Mouse (Mus musculus): ENCODE measurements around the gene Zbed5. TPM values are rescaled to one million over a fixed set of nuclear protein-coding genes. Genes with fewer than 3 reads are reported as not detected.

The Zbed5 gene
- polyA plus RNA-seq, 1 experiment from 2014 or later: 2.4 TPM

DNA sequence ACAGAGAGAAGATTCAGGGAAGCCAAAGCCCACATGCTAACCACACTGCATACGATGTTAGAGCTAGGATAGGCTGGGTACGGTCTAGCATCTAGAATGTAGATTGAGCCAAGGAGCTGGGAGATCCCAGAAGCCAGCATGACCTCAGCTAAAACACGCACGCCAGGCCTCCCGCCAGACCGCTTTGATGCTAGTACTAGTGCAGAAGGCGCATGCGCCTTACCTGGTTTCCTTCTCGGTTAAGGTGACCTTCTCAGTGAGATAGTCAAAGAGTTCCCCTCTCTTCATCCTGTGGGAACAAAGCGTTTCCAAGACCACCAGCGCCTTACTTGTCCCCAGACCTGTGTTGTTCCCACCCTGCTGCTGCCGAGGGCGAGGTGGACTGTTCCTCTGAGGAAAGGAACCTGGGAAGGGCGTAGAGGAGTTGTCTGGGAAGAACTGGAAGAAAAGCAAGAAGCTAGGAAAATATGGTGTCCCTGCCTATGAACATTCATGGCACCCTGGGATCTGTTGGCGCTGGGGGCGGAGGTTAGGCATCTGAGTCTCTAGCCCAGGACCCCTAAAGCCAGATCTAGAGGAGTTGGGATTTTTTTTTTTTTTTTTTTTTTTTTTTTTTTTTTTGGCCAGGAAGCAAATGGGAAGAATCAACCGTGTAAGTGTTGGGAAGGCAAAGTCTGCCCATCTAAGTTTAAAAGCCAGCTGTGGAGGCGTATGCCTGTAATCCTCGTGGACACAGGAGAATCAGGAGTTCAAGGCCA is 26.1 kb upstream of the Zbed5 start:
- WGBS: 84% methylated on average over 19 of the region's 19 CpGs

DNA sequence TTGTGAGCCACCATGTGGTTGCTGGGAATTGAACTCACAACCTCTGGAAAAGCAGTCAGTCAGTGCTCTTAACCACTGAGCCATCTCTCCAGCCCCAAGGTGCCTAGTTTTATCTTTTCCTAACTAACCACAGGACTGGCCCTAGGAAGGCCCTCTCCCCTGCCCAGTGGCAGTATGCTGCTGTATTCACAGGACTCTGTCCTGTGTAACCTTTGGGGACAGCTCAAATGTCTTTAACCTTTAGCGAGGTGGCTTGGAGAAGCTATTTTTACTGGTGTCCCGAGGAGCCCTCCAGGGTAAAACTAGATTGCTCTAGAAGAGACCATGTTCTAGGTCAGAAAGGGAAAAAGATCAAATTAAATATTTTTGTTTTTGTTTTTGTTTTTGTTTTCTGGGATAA is 24.3 kb upstream of the Zbed5 start:
- Histone ChIP-seq H3K4me3 (ENCODE audit: low read length) (no peak overlapping the region), H3K9me3 (ENCODE audit: control insufficient read depth, low read length) (no peaks in the 10 kb centered on the region), H3K9ac (ENCODE audit: low read depth, low read length) (no peak overlapping the region), H3K36me3 (ENCODE audit: control insufficient read depth, insufficient read depth, low read length) (no peaks in the 10 kb centered on the region), H3K27me3 (replicated peaks; ENCODE audit: control insufficient read depth, insufficient read depth, low read length) (no peaks in the 10 kb centered on the region), H3K4me2 (ENCODE audit: low read depth, low read length) (no peak overlapping the region), H3K27ac (ENCODE audit: low read length) (no peak overlapping the region), H3K4me1 (ENCODE audit: control insufficient read depth, insufficient read depth, low read length) (no peaks in the 10 kb centered on the region)
- ATAC-seq: no peak
- WGBS: 82% methylated on average over 2 of the region's 2 CpGs

More for the DNA sequence above, 26.1 kb upstream of the Zbed5 start:
- ATAC-seq: no peak
- Histone ChIP-seq H3K4me3 (ENCODE audit: low read length) (no peak overlapping the region), H3K9me3 (ENCODE audit: control insufficient read depth, low read length) (no peaks in the 10 kb centered on the region), H3K4me1 (ENCODE audit: control insufficient read depth, insufficient read depth, low read length) (no peaks in the 10 kb centered on the region), H3K27ac (ENCODE audit: low read length) (no peak overlapping the region), H3K4me2 (ENCODE audit: low read depth, low read length) (no peak overlapping the region), H3K36me3 (ENCODE audit: control insufficient read depth, insufficient read depth, low read length) (no peaks in the 10 kb centered on the region), H3K9ac (ENCODE audit: low read depth, low read length) (no peak overlapping the region), H3K27me3 (replicated peaks; ENCODE audit: control insufficient read depth, insufficient read depth, low read length) (no peaks in the 10 kb centered on the region)

DNA sequence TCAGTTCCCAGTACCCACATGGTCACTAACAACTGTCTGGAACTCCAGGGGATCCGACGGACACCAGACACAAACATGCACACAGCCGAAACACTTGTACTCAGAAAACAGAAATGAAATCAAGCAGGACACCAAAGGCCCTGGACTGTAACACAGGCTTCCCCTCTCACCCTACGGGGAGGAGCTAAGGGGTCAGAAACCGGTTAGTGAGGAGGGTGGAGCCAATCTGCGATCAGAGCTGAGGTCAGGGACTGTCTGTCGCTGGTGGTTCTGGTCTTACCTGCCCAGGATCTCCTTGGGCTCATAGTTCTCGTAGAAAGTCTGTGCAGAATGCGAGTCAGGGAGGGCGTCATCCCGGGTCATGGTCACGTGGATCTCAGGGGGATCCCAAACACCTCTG is 21.6 kb upstream of the Zbed5 start:
- H3K27ac ChIP-seq (ENCODE audit: low read length): no peak overlapping the region
- ATAC-seq: no peak
- no peak overlapping the region for H3K4me3 ChIP-seq (ENCODE audit: low read length)
- H3K36me3 ChIP-seq (ENCODE audit: control insufficient read depth, insufficient read depth, low read length): no peaks in the 10 kb centered on the region
- H3K9ac ChIP-seq (ENCODE audit: low read depth, low read length): no peak overlapping the region
- no peaks in the 10 kb centered on the region for H3K27me3 ChIP-seq (replicated peaks; ENCODE audit: control insufficient read depth, insufficient read depth, low read length)
- WGBS: 81% methylated on average over 12 of the region's 12 CpGs
- no peak overlapping the region for H3K4me2 ChIP-seq (ENCODE audit: low read depth, low read length)
- no peaks in the 10 kb centered on the region for H3K4me1 ChIP-seq (ENCODE audit: control insufficient read depth, insufficient read depth, low read length)
- no peaks in the 10 kb centered on the region for H3K9me3 ChIP-seq (ENCODE audit: control insufficient read depth, low read length)

DNA sequence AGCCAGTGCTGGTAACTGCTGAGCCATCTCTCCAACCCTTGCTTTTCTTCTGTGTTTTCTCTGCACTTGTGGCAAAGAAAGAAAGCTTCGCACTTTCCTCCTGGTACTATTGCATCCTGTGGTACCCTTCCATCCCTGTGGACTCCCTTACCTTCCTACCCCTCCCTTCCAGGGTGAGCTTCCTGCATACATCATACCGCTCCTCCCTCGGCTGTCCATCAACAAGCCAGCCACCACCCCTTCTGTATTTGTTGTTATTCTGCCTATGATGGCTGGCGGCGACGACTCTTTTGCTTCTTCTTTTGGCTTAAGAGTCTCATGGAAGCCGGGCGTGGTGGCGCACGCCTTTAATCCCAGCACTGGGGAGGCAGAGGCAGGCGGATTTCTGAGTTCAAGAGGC is 20.4 kb upstream of the Zbed5 start:
- no peaks in the 10 kb centered on the region for H3K36me3 ChIP-seq (ENCODE audit: control insufficient read depth, insufficient read depth, low read length)
- ATAC-seq: no peak
- 78% methylated on average over 11 of the region's 11 CpGs for WGBS

DNA sequence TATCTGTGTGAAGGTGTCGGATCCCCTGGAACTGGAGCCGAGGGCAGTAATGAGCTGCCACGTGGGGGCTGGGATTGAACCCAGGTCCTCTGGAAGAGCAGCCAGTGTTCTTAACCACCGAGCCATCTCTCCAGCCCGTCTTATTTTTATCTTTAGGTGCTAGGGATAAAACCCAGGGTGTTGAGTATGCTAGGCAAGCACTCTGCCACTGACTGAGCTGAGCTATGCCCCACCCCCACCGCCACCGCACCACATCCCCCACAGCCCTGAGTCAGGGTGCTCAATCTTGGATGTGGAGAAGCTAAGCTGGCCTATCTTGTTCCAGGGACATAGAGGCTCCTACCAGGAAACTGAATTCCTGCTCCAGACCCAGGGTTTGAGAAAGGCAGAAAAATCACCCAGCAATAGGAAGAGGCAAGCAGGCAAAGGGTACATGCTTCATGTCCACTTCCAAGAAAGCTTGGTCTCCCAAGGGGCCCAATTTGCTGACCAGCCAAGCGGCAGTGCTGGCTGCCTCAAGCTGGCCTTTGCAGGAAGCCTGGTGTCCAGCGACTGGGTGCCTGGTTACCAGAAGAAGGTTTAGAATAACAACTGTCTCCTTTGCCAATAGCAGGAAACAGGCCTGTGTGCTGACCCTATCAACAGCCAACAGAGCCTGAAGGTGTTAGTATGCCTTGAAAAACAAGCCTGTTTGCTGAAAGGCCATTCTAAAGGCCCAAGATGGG is 17.6 kb upstream of the Zbed5 start:
- Histone ChIP-seq H3K9me3 (ENCODE audit: control insufficient read depth, low read length) (no peaks in the 10 kb centered on the region), H3K4me3 (ENCODE audit: low read length) (no peak overlapping the region), H3K9ac (ENCODE audit: low read depth, low read length) (no peak overlapping the region), H3K36me3 (ENCODE audit: control insufficient read depth, insufficient read depth, low read length) (peaks cover 12% of the 10 kb centered on the region), H3K27ac (ENCODE audit: low read length) (no peak overlapping the region), H3K27me3 (replicated peaks; ENCODE audit: control insufficient read depth, insufficient read depth, low read length) (no peaks in the 10 kb centered on the region), H3K4me2 (ENCODE audit: low read depth, low read length) (no peak overlapping the region), H3K4me1 (ENCODE audit: control insufficient read depth, insufficient read depth, low read length) (no peaks in the 10 kb centered on the region)
- ATAC-seq: no peak
- 81% methylated on average over 9 of the region's 9 CpGs for WGBS

More for the DNA sequence above, 20.4 kb upstream of the Zbed5 start:
- H3K4me3 ChIP-seq (ENCODE audit: low read length): no peak overlapping the region
- H3K4me1 ChIP-seq (ENCODE audit: control insufficient read depth, insufficient read depth, low read length): no peaks in the 10 kb centered on the region
- H3K27me3 ChIP-seq (replicated peaks; ENCODE audit: control insufficient read depth, insufficient read depth, low read length): no peaks in the 10 kb centered on the region
- no peaks in the 10 kb centered on the region for H3K9me3 ChIP-seq (ENCODE audit: control insufficient read depth, low read length)
- H3K4me2 ChIP-seq (ENCODE audit: low read depth, low read length): no peak overlapping the region
- H3K27ac ChIP-seq (ENCODE audit: low read length): no peak overlapping the region
- H3K9ac ChIP-seq (ENCODE audit: low read depth, low read length): no peak overlapping the region

DNA sequence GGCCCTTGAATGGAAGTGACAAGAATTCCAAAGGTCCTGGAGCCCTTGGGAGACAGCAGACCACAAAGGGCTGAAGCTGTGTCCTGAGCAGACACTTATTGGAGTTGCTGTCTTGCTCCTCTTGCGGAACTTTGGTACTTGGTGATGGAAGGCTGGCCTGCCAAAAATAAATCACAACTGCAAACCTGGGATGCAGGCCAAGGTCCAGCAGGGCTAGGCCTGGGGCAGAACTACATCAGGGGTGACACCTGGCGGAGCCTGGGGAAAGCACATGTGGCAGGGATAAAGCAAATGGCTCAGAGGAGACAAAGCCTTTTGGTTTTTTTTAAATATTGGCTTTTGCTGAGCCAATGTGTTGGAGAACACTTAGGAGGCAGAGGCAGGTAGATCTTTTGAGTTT is 16.6 kb upstream of the Zbed5 start:
- 0 out of 2 replicates have a peak, but pooled peaks have one; percentile 45 for ATAC-seq
- H3K4me1 ChIP-seq (ENCODE audit: control insufficient read depth, insufficient read depth, low read length): no peaks in the 10 kb centered on the region
- H3K9ac ChIP-seq (ENCODE audit: low read depth, low read length): no peak overlapping the region
- H3K4me3 ChIP-seq (ENCODE audit: low read length): no peak overlapping the region
- no peaks in the 10 kb centered on the region for H3K9me3 ChIP-seq (ENCODE audit: control insufficient read depth, low read length)
- no peak overlapping the region for H3K4me2 ChIP-seq (ENCODE audit: low read depth, low read length)
- peaks cover 14% of the 10 kb centered on the region for H3K36me3 ChIP-seq (ENCODE audit: control insufficient read depth, insufficient read depth, low read length)
- no peak overlapping the region for H3K27ac ChIP-seq (ENCODE audit: low read length)
- H3K27me3 ChIP-seq (replicated peaks; ENCODE audit: control insufficient read depth, insufficient read depth, low read length): no peaks in the 10 kb centered on the region
- 51% methylated on average over 2 of the region's 2 CpGs for WGBS

DNA sequence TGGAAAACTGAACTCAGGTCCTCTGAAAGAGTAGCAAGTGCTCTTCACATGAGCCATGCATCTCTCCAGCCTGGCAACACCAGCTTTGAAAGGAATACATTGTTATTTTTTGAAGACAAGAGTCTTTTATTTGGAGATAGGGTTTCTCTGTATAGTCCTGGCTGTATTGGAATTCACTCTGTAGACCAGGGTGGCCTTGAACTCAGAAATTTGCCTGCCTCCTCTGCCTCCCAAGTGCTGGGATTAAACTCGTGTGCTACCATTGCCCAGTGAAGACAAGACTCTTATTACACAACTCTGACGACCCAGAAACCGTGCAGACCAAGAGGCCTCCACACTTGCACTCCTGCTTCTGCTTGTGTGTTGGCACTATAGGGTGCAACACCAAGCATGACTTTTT is 15.6 kb upstream of the Zbed5 start:
- no peak overlapping the region for H3K4me3 ChIP-seq (ENCODE audit: low read length)
- H3K27ac ChIP-seq (ENCODE audit: low read length): no peak overlapping the region
- no peak for ATAC-seq
- no peaks in the 10 kb centered on the region for H3K27me3 ChIP-seq (replicated peaks; ENCODE audit: control insufficient read depth, insufficient read depth, low read length)
- no peak overlapping the region for H3K9ac ChIP-seq (ENCODE audit: low read depth, low read length)
- WGBS: 66% methylated on average over 3 of the region's 3 CpGs
- no peaks in the 10 kb centered on the region for H3K9me3 ChIP-seq (ENCODE audit: control insufficient read depth, low read length)
- H3K36me3 ChIP-seq (ENCODE audit: control insufficient read depth, insufficient read depth, low read length): peaks cover 14% of the 10 kb centered on the region
- H3K4me2 ChIP-seq (ENCODE audit: low read depth, low read length): no peak overlapping the region
- H3K4me1 ChIP-seq (ENCODE audit: control insufficient read depth, insufficient read depth, low read length): no peaks in the 10 kb centered on the region

DNA sequence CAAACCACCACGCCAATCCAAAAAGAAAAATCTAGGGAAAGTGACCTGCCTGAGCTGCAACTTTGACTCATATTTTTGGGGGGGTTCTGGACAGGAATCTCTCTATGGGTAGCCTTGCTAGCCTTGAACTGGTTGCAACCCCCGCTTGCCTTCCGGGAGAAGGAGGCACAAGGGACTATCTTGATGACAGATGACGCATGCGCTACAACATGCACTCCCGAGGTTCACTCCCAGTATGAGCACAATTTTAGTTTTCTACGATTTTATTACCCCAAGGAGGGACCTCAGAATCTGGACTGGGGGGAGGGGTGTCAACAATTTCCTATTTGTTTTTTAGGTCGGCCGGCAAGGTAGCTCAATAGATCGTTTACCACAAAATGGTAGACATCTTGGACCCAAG is 9.3 kb upstream of the Zbed5 start:
- 29% methylated on average over 10 of the region's 10 CpGs for WGBS
- peak overlapping the region; percentile 81 for H3K4me2 ChIP-seq (ENCODE audit: low read depth, low read length)
- no peaks in the 10 kb centered on the region for H3K27me3 ChIP-seq (replicated peaks; ENCODE audit: control insufficient read depth, insufficient read depth, low read length)
- peaks cover 8% of the 10 kb centered on the region for H3K36me3 ChIP-seq (ENCODE audit: control insufficient read depth, insufficient read depth, low read length)
- peak overlapping the region; percentile 83 for H3K4me3 ChIP-seq (ENCODE audit: low read length)
- H3K27ac ChIP-seq (ENCODE audit: low read length): peak overlapping the region; percentile 96
- no peaks in the 10 kb centered on the region for H3K9me3 ChIP-seq (ENCODE audit: control insufficient read depth, low read length)
- 0 out of 2 replicates have a peak, but pooled peaks cover 3% of the 10 kb centered on the region for H3K4me1 ChIP-seq (ENCODE audit: control insufficient read depth, insufficient read depth, low read length)
- peak overlapping the region; percentile 93 for H3K9ac ChIP-seq (ENCODE audit: low read depth, low read length)
- no peak for ATAC-seq

DNA sequence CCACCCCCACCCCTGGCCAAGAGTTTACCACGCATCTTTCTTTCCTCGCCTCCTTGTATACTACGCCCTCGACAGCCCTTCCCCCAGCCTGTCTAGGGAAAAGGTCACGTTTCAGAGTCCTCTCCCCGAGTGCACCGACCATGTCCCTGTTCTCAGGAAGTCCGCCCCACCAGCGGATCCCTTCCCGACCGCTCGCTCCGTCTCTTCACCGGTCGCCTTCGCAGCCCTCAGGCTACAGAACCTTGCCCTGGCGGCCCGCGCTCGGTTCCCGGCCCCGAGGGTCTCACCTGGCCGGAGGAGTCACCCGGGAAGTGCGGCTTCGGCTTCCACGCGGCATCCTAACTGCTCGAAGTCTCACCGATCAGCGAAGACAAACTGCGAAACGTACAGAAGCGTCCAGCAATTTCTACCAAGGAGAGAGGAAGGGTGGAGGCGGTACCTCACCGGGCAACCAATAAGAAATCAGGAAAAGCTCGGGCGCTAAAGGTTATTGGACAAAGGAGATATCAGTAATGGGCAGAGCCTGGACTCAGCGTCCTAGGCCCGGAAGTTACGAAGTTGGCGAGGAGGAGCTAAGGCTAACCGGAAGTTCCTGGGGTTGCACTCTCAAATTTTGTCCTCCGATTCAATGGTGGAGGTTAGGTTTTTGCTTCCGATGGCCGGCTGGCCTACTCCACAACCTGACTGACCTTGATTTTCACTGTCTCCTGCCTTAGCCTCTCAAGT is 8.4 kb upstream of the Zbed5 start, which contains the start of gene Chchd2:
Gene Chchd2 (minus strand): TSS at position 560 of the 726 bp plus-strand sequence.
- WGBS: under 1% methylated on average over 46 of the region's 46 CpGs
- ATAC-seq: peak; percentile 99
- Histone ChIP-seq H3K4me2 (ENCODE audit: low read depth, low read length) (peak within 1 kb of the TSS; percentile 81), H3K4me3 (ENCODE audit: low read length) (peak within 1 kb of the TSS; percentile 83), H3K27ac (ENCODE audit: low read length) (peak within 1 kb of the TSS; percentile 96), H3K4me1 (ENCODE audit: control insufficient read depth, insufficient read depth, low read length) (0 out of 2 replicates have a peak, but pooled peaks cover 3% of the 10 kb centered on the region), H3K36me3 (ENCODE audit: control insufficient read depth, insufficient read depth, low read length) (0 out of 2 replicates have a peak, but pooled peaks cover 2% of the 10 kb centered on the region), H3K27me3 (replicated peaks; ENCODE audit: control insufficient read depth, insufficient read depth, low read length) (no peaks in the 10 kb centered on the region), H3K9ac (ENCODE audit: low read depth, low read length) (peak within 1 kb of the TSS; percentile 93), H3K9me3 (ENCODE audit: control insufficient read depth, low read length) (no peaks in the 10 kb centered on the region)

Data from intestine, embryonic 16.5 days (tissue).